Mouse (Mus musculus): ENCODE data around the gene Ccn2. TPM values are rescaled to one million over a fixed set of nuclear protein-coding genes. Genes with fewer than 3 reads are reported as not detected.

Gene Ccn2
- polyA plus RNA-seq, 1 experiment from 2014 or later = 2.5 TPM

- no peaks in the 10 kb centered on the region for H3K36me3 ChIP-seq
- H3K9ac ChIP-seq (replicated peaks) = no peak overlapping the region
- no peaks in the 10 kb centered on the region for H3K27me3 ChIP-seq (replicated peaks)
- no peaks in the 10 kb centered on the region for H3K9me3 ChIP-seq (replicated peaks)
- H3K4me3 ChIP-seq (replicated peaks) = no peak overlapping the region
- ATAC-seq (ENCODE audit: low FRiP score) = peak; percentile 70
- H3K4me1 ChIP-seq = peaks cover 14% of the 10 kb centered on the region
- 22% methylated on average over 4 of the region's 4 CpGs for WGBS
- H3K4me2 ChIP-seq = no peak overlapping the region
- H3K27ac ChIP-seq (replicated peaks) = no peak overlapping the region
Observed at GRCm38 (mm10) chr10:24591136-24591535, 4.1 kb upstream of the Ccn2 start.

- Histone ChIP-seq H3K4me3 (replicated peaks) (no peak overlapping the region), H3K4me1 (peaks cover 20% of the 10 kb centered on the region), H3K27ac (replicated peaks) (no peak overlapping the region), H3K27me3 (replicated peaks) (no peaks in the 10 kb centered on the region), H3K4me2 (no peak overlapping the region), H3K36me3 (no peaks in the 10 kb centered on the region), H3K9me3 (replicated peaks) (no peaks in the 10 kb centered on the region), H3K9ac (replicated peaks) (no peak overlapping the region)
- WGBS = 80% methylated on average over 5 of the region's 5 CpGs
- no peak for ATAC-seq (ENCODE audit: low FRiP score)
Observed at GRCm38 (mm10) chr10:24591741-24592140, 3.5 kb upstream of the Ccn2 start.

GRCm38 (mm10) chr10:24592318-24592717, 2.9 kb upstream of the Ccn2 start:
- no peak for ATAC-seq (ENCODE audit: low FRiP score)

GRCm38 (mm10) chr10:24592969-24593368, 2.3 kb upstream of the Ccn2 start:
- ATAC-seq (ENCODE audit: low FRiP score) = no peak
- Histone ChIP-seq H3K4me1 (peaks cover 21% of the 10 kb centered on the region), H3K27me3 (replicated peaks) (no peaks in the 10 kb centered on the region), H3K27ac (replicated peaks) (no peak overlapping the region), H3K9ac (replicated peaks) (no peak overlapping the region), H3K4me2 (no peak overlapping the region), H3K4me3 (replicated peaks) (no peak overlapping the region), H3K36me3 (no peaks in the 10 kb centered on the region), H3K9me3 (replicated peaks) (no peaks in the 10 kb centered on the region)
- 79% methylated on average over 7 of the region's 7 CpGs for WGBS

More at GRCm38 (mm10) chr10:24592318-24592717, 2.9 kb upstream of the Ccn2 start:
- Histone ChIP-seq H3K9ac (replicated peaks) (no peak overlapping the region), H3K27me3 (replicated peaks) (no peaks in the 10 kb centered on the region), H3K4me2 (no peak overlapping the region), H3K27ac (replicated peaks) (no peak overlapping the region), H3K9me3 (replicated peaks) (no peaks in the 10 kb centered on the region), H3K36me3 (no peaks in the 10 kb centered on the region), H3K4me1 (peaks cover 21% of the 10 kb centered on the region), H3K4me3 (replicated peaks) (no peak overlapping the region)
- 85% methylated on average over 2 of the region's 2 CpGs for WGBS

GRCm38 (mm10) chr10:24593556-24593955, 1.7 kb upstream of the Ccn2 start:
- Histone ChIP-seq H3K4me1 (peaks cover 21% of the 10 kb centered on the region), H3K27ac (replicated peaks) (no peak overlapping the region), H3K4me2 (no peak overlapping the region), H3K9me3 (replicated peaks) (no peaks in the 10 kb centered on the region), H3K4me3 (replicated peaks) (no peak overlapping the region), H3K36me3 (no peaks in the 10 kb centered on the region), H3K27me3 (replicated peaks) (no peaks in the 10 kb centered on the region), H3K9ac (replicated peaks) (no peak overlapping the region)
- WGBS = 85% methylated on average over 4 of the region's 4 CpGs
- no peak for ATAC-seq (ENCODE audit: low FRiP score)

- 18% methylated on average over 31 of the region's 31 CpGs for whole genome bisulfite sequencing
- no peaks in the 10 kb centered on the region for H3K36me3 ChIP-seq
- peak overlapping the region; percentile 61 for H3K9ac ChIP-seq (replicated peaks)
- H3K4me1 ChIP-seq = peaks cover 21% of the 10 kb centered on the region
- H3K4me3 ChIP-seq (replicated peaks) = peak overlapping the region; percentile 69
- peak overlapping the region; percentile 90 for H3K4me2 ChIP-seq
- H3K27me3 ChIP-seq (replicated peaks) = no peaks in the 10 kb centered on the region
- no peaks in the 10 kb centered on the region for H3K9me3 ChIP-seq (replicated peaks)
- ATAC-seq (ENCODE audit: low FRiP score) = peak; percentile 43
- H3K27ac ChIP-seq (replicated peaks) = peak overlapping the region; percentile 76; the same call in 1 of the 2 replicates
Observed at GRCm38 (mm10) chr10:24596003-24596868, 994 bp downstream of the Ccn2 start.

- Histone ChIP-seq H3K9ac (replicated peaks) (no peak overlapping the region), H3K4me2 (peak overlapping the region; percentile 90), H3K9me3 (replicated peaks) (no peaks in the 10 kb centered on the region), H3K27ac (replicated peaks) (0 out of 2 replicates have a peak overlapping the region, but pooled peaks have one; percentile 23), H3K36me3 (no peaks in the 10 kb centered on the region), H3K4me1 (peaks cover 21% of the 10 kb centered on the region), H3K27me3 (replicated peaks) (no peaks in the 10 kb centered on the region), H3K4me3 (replicated peaks) (peak overlapping the region; percentile 69; the same call in 1 of the 2 replicates)
- 67% methylated on average over 7 of the region's 7 CpGs for WGBS
- ATAC-seq (ENCODE audit: low FRiP score) = no peak
Observed at GRCm38 (mm10) chr10:24596869-24597339, 1.7 kb downstream of the Ccn2 start.

- no peak overlapping the region for H3K4me3 ChIP-seq (replicated peaks)
- peaks cover 21% of the 10 kb centered on the region for H3K4me1 ChIP-seq
- H3K36me3 ChIP-seq = no peaks in the 10 kb centered on the region
- H3K9ac ChIP-seq (replicated peaks) = no peak overlapping the region
- H3K27ac ChIP-seq (replicated peaks) = no peak overlapping the region
- H3K27me3 ChIP-seq (replicated peaks) = no peaks in the 10 kb centered on the region
- WGBS = 84% methylated on average over 4 of the region's 4 CpGs
- no peak for ATAC-seq (ENCODE audit: low FRiP score)
- H3K4me2 ChIP-seq = no peak overlapping the region
- no peaks in the 10 kb centered on the region for H3K9me3 ChIP-seq (replicated peaks)
Observed at GRCm38 (mm10) chr10:24597789-24598188, 2.5 kb downstream of the Ccn2 start.

- 87% methylated on average over 6 of the region's 6 CpGs for WGBS
- Histone ChIP-seq H3K36me3 (no peaks in the 10 kb centered on the region), H3K4me1 (peaks cover 21% of the 10 kb centered on the region), H3K9me3 (replicated peaks) (no peaks in the 10 kb centered on the region), H3K9ac (replicated peaks) (no peak overlapping the region), H3K27me3 (replicated peaks) (no peaks in the 10 kb centered on the region), H3K27ac (replicated peaks) (no peak overlapping the region), H3K4me2 (no peak overlapping the region), H3K4me3 (replicated peaks) (no peak overlapping the region)
- ATAC-seq (ENCODE audit: low FRiP score) = no peak
Observed at GRCm38 (mm10) chr10:24598693-24599092, 3.5 kb downstream of the Ccn2 start.

GRCm38 (mm10) chr10:24599802-24600201, 4.6 kb downstream of the Ccn2 start:
- Histone ChIP-seq H3K36me3 (no peaks in the 10 kb centered on the region), H3K4me3 (replicated peaks) (no peak overlapping the region), H3K9me3 (replicated peaks) (no peaks in the 10 kb centered on the region), H3K9ac (replicated peaks) (no peak overlapping the region), H3K4me2 (no peak overlapping the region), H3K27me3 (replicated peaks) (no peaks in the 10 kb centered on the region), H3K27ac (replicated peaks) (no peak overlapping the region), H3K4me1 (peaks cover 18% of the 10 kb centered on the region)
- ATAC-seq (ENCODE audit: low FRiP score) = no peak
- WGBS = 78% methylated on average over 5 of the region's 5 CpGs

GRCm38 (mm10) chr10:24603035-24603434, 7.8 kb downstream of the Ccn2 start:
- Histone ChIP-seq H3K4me3 (replicated peaks) (no peak overlapping the region), H3K4me1 (no peaks in the 10 kb centered on the region), H3K4me2 (no peak overlapping the region), H3K36me3 (no peaks in the 10 kb centered on the region), H3K27me3 (replicated peaks) (no peaks in the 10 kb centered on the region), H3K27ac (replicated peaks) (no peak overlapping the region), H3K9me3 (replicated peaks) (no peaks in the 10 kb centered on the region), H3K9ac (replicated peaks) (no peak overlapping the region)
- ATAC-seq (ENCODE audit: low FRiP score) = no peak
- 93% methylated on average over 2 of the region's 2 CpGs for WGBS

GRCm38 (mm10) chr10:24603727-24604126, 8.5 kb downstream of the Ccn2 start:
- H3K4me2 ChIP-seq = no peak overlapping the region
- H3K27me3 ChIP-seq (replicated peaks) = no peaks in the 10 kb centered on the region

More at GRCm38 (mm10) chr10:24603727-24604126, 8.5 kb downstream of the Ccn2 start:
- Histone ChIP-seq H3K36me3 (no peaks in the 10 kb centered on the region), H3K27ac (replicated peaks) (no peak overlapping the region), H3K4me3 (replicated peaks) (no peak overlapping the region), H3K9me3 (replicated peaks) (no peaks in the 10 kb centered on the region), H3K4me1 (no peaks in the 10 kb centered on the region), H3K9ac (replicated peaks) (no peak overlapping the region)
- ATAC-seq (ENCODE audit: low FRiP score) = no peak
